Mouse (Mus musculus) testis, postnatal 14 days (tissue): ENCODE data around the gene Ctcfl.

Experiments used
- DNase-seq: peaks from one replicate; pipeline ENCODE4 v3.0.0; 2021; ENCODE audit warnings: low spot score

Gene Ctcfl

DNA sequence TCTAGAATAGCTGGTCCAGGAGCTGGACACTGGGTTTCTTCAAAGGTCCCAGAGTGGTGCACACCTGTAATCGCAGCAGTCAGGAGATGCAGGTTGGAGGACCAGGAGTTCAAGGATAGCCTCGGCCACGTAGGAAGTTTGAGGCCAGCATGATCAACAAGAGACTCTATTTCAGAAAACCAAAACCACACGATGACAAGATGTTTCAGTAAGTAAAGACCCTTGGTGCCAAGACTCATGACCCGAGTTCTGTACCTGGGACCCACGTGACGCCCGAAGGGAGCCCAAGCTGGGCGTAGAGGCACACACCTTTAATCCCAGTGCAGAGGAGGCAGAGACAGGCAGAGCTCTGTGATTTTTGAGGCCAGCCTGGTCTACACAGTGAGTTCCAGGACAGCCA is 36.2 kb downstream of the Ctcfl start:
- no peak for DNase-seq

DNA sequence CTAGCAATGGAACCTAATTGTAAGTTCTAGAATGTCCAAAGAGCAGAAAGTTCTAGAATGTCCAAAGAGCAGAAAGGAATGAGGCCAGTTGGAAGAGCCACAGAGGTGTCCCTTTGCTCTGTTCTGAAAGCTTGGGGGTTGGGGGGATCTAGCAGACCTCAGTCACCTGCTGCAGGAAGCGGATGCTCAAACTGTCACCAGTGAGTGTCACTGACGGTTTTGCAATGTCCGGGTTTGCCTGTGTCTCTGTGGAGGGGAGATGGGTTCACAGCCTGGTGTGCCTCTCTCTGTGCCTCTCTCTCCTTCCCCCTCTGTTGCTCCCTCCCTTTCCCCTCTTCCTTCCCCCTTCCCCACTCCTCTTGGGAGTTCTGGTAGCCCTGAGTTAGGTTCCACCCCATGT is 36.6 kb downstream of the Ctcfl start:
- DNase-seq, result no peak

DNA sequence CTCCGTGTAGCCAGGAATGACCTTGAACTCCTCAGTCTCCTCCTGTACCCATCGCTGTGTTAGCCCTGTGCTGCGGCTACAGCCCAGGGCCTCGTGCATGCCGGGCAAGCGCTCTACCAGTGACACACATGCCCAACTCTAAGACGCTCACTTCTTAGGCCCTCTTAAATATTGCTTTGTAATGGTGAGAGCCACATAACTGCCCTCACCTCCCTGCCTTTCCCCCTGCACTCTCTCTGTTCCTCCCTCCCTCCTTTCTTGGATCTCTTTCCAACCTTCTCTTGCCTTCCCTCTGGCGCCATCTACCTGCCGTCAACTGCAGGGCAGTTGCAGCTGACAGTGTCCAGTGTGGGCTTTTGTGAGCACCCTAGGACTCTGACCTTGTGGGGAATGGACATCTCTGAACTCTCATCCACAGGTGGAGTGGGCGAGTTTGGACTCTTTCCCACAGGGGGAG is 38.5 kb downstream of the Ctcfl start:
- peak; percentile 56 for DNase-seq

DNA sequence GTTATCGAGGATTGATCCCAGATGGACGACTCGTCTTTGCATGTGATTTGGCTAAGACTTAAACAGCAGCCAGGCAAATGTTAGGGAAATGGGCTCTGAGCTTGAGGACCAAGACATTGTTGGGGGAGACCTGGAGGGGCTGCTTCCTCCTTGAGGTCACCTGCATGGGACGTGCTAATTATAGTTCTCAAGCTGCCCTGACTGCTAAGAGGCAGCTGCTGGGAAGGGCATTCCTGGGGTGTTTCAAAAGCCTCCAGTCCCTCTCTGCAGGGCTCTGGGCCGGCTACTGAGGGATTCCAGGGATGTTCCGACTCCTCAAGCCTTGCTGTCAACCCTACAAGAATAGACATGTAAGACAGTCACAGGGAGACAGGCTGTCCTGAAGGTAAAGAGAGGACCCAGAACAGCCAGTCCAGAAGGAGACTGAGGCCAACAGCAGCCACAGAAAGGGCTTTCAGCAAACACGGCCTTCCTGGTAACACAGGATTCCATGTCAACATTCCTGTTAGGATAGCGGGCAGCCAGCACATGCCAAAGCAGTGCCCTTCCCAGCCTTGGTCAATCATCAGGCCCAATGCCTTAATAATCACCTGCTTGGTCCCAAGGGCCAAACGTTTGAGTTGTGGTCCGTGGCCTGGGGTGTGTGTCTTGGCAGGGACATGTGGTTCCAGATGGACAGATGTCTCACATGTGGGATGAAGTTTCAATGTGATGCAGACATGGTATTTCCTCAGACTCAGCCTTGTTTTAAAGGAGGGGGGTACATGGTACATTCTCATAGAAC is 39.4 kb downstream of the Ctcfl start:
- DNase-seq, result no peak

DNA sequence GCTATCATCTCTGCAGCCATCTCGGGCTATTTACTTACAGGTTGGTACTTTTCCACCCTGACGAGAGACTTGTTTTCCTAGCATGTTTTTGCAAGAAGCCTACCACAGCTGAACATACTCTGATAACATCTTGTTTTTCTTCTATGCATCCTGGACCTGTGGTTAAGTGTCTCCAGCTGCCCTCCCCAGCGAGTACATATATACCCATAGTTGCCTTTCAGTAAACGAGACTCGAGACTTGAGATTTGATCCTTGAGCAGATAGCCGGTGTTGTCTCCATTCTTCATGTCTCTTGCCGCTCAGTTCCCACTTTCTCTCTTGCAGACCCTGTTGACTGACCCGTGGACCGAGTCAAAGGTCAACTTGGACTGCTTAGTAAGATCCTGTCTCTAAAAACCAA is 42.4 kb downstream of the Ctcfl start:
- no peak for DNase-seq

DNA sequence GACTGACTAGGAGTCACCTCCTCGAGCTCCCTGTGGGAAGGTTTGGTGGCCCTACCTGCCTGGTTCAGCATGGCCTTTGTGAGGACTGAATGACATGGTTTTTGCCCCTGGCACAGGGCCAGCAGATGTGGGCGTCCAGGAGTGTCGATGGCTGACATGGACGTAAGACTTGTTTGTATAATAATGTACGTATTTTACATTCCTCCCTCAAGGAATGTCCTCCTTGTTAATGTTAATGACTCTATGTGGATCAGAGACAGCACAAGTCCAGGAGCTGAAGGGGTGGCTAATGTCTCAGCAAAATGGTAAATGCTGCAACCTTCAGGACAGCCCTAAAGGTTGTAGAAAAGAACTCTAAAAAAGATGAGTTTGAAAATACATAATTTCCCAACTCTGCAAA is 45.7 kb downstream of the Ctcfl start:
- no peak for DNase-seq

DNA sequence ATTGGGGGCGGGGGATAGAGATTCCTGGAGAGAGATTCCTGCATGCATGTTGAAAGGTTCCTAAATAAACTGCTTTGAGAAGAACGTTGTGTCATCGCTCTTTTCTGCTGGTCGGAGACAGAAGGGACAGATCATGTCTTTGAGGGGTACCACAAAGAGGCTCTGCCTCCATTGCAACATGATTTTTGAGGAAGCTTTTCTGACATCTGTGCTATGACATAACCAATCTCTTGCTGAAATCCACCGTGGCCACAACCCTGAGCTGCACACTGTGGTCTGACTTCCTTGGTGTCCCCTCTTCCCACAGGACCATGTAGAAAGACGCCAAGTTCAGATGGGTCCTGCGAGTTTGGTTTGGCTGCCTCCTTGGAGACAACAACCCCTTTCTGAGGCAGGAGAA is 46.4 kb downstream of the Ctcfl start:
- no peak for DNase-seq

DNA sequence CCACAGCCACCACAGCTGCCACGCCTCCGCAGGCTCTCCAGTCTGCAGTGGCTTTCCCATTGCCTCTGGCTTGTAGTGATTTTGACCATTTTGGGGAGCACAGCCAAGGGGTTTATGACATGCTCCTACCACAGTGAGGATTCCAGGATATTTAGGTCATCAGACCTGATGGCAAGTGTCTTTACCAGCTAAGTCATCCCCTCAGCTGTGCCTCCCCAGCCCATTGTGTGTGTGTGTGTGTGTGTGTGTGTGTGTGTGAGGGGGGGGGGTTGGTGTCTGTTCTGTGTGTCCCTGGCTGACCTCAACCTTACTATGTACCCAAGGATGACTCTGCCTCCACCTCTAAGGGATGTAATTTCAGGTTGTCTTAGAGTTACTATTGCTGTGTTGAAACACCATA is 54.5 kb downstream of the Ctcfl start:
- no peak for DNase-seq

DNA sequence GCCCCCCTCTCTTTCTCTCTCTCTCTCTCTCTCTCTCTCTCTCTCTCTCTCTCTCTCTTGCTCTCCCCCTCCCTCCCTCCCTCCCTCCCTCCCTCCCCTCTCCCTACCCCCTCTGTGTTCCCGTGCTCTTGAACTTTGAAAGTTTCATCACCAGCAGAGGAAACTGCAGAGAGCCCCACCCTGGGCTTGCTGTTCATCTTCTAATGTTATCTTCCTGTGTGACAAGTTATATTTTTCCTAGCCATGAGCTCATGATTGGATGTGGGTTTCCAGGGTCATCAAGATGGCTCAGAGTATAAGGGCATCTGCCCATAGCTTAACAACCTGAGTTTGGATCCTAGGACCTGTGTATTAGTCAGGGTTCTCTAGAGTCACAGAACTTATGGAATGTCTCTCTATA is 56.1 kb downstream of the Ctcfl start:
- DNase-seq, result no peak

DNA sequence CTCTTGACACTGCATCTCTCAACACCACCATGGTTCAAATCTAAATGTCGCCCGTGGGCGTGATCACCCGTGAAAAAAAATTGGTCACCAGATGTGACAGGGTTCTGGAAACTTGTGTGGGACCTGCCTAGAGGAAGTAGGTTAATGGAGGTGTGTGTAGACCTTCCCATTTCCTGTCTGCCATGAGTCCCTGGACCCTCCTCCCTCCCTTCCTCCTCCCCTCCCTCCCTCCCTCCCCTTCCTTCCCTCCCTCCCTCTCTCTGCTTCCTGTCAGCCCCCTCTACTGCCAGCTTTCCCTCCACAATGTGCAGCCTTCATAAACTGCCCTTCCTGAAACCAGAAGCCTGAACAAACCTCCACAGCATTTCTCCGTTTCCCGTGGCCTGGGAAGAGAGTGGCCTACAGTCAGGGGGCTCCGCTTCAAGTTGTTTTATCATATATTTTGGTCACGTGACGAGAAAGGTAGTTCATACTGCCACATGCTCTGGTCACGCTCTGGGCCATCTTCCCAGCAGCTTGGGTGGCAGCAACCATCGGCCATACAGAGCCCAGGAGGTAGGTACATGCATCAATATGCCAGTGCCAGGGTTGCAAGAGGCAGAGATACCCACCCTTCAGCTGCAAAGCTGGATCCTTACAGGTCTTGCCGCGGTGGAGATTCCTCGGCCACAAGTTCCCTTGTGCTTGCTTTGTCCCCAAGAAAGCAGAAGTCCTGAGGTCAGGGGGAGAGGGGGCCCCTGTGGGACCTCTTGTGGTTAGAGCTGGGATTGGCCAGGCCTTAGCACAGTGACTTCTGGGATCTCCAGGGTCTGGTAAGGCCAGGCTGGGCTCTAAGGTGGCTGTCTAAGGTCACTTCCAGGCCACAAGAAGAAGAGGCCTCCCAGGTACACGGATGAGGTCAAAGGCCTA is 57.6 kb downstream of the Ctcfl start:
- DNase-seq, result no peak

DNA sequence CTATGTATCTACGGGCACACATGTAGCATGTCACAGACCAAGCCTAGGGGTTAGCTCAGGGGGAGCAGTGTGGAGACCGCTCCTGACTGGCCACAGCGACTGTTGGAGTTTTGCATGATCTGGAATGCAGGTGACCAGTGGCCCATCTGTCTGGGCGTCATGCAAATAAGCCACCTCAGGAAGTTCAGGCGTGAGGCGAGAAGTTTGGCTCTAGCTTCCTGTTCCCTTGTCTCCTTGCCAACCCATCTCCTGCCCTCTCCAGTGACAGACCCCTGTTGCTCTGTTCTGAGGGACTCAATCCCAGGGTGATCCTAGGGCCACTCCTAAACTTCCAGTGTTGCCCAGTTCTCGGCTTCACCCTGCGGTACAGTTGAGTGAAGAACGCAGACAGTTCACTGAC is 58.9 kb downstream of the Ctcfl start:
- DNase-seq, result no peak

DNA sequence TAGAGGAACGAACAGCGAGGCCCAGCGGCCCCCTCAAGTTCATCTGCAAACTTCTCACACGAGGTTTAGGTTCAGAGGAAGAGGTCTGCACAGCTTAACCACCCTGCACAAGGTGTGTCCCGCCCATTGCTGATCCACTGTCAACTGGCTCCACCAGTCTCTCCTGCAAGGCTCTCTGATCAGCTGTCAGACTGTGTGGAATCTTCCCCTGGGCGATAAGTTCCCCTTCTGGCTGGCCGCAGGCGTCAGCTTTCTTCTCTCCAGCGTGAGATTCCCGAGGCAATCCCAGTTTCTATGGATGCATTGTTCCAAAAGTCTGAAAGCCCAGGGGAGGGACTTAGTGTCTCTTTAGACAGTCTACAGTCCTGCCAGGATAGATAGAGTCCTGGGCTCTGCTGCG is 61.1 kb downstream of the Ctcfl start:
- no peak for DNase-seq

DNA sequence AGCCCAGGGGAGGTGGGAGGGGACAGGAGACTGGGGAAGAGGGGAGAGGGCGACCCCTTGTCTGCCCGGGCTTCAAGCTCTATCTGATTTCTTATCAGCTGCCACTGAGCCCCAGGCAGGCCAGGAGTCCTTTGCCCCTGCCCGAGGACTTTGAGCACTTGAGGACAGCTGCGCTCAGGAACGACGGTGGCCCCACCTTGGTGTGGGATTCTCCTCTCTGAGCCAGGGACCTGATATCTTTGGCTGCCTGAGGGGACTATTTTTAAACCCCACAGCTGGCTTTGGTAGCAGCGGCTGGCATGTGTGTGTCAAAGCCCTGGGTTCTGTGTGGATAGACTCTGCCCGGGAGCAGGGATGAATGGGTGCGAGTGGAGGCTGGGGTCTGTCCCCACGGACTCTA is 61.7 kb downstream of the Ctcfl start:
- DNase-seq, result no peak

DNA sequence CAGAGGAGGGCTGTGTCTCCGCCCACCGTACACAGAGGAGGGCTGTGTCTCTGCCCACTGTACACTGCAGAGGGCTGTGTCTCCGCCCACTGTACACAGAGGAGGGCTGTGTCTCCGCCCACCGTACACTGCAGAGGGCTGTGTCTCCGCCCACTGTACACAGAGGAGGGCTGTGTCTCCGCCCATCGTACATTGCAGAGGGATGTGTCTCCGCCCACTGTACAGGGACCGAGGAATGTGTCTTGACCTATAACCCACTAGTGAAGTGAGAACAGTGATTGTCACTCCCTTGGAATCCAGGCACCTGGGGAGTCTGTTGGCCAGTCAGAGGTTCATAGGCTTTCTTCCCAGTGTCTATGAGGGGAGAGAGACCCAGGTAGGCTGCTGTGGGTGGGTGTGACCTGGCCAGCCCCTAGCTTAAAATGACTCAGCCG is 62.4 kb downstream of the Ctcfl start:
- DNase-seq, result no peak

DNA sequence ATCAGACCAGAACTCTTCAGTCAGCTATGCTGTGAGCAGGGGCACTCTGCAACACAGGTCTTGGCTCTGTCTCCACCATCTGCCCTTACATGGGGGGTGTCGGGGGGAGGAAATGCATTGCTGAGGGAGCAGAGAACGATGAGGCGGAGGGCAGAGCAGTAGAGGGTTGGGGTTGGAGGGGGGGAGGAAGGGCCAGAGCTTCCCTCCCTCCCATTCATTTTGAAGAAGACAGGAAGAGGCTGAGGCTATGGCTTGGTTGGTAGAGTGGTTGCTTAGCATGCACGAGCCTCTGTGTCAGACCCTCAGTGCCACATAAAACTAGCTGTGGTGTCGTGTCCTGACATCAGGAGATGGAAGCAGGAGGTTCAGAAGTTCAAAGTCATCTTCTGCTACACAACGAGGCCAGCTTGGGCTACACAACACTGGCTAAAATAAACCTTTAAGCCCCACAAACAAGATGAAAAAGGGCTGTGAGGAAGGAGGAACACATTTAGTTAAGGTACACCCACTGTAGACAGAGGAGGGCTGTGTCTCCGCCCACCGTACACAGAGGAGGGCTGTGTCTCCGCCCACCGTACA is 62.9 kb downstream of the Ctcfl start:
- no peak for DNase-seq

DNA sequence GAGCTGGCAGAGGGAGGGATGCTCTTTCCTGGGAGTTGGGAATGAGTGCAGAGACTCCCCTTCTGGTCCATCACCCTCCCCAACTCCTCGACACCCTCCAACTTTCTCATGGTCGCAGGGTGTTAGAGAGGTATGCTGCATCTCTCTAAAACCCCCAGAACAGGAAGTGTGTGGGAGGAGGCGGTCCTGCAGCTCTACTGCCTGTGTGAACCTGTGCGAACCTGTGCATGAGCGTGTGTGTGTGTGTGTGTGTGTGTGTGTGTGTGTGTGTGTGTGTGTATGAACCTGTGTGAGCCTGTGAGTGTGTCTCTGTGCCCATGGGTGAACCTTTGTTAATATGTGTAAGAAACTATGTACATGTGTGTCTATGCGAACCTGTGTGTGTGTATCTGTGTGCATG is 65.5 kb downstream of the Ctcfl start:
- DNase-seq, result no peak

DNA sequence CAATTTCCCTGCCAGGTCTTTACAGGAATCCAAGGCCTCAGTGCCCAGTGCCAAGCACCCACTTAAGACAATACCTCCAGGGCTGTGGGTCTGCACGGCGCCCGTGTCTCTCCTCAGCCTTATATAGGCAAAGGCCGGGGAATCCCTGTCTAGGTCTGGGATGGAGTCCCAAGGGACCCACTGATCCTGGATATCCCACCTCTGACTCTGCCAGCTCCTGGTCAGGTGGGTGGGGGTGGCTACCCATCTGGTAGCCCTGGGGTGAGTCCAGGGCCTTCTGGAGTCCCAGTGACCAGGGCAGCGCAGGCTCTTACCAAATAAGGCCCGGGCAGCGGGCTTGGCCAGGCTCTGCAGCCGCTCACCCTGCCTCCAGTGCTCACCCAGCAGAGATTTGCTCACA is 66.4 kb downstream of the Ctcfl start:
- DNase-seq, result no peak

DNA sequence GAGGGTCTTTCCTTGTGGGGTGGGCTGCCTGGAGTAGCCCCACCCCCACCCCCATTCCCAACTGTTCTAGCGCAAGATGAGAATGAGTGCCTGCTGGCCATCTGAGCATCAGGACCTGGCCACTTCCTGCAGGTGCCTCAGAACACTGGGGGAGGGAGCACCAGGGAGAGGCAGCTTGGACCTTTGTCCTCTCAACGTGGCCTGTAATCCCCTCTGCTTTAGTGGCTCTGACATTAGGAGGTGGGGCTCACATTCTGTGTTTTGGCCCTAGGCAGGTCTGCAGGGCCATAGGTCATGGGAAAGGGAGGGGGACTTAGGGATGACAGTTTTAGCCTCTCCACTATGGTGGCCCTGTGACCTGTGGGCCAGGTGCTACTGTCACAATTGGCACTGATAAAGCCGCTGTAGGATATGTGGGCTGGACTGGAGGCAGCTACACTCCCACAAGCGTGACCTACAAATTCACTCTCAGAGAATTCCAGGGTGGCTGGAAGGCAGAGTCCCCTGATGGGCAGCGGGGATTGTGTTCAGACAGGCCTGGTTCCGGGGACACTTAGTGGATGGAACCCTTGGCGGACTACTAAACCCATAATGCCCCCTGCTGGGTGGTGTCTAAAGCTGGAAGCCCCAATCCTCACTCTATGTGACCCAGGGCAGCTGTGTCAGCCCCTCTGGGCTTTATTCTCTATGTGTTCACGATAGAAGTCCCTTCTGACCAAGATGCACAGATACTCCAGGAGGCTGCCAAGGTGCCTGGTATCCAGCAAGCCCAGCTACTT is 68.5 kb downstream of the Ctcfl start:
- no peak for DNase-seq

DNA sequence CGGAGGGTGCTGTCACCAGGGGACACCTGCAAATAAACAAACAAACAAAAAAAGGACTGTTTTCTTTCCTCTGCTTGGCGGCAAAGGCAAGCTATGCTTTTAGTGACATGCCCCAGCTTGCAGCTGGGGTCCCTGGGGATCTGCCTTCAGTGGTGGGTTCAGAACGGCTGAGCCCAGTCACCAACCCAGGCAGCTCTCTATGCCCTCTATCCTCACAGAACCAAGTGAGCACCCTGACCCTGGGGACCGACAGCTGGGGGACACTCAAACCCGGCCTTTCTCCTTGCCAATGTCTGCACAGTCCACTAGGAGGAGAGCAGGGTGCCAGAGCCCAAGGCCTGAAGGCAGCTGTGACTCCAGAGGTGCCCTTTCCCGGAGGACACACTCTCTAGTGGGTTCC is 69.5 kb downstream of the Ctcfl start:
- DNase-seq, result no peak

DNA sequence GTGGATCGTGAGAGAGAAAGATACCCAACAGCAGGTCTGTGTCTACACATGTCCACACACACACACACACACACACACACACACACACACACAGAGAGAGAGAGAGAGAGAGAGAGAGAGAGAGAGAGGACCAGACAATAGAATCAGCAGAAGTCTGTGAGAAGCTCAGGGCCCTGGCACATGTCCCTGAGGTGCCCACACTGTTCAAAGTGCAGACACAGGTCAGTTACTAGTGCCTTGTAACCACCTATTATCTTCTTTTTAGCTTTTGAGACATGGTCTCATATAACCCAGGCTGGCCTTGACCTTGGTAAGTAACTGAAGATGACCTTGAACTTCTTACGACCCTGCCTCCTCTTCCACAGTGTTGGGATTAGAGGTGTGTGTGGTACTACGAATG is 70.1 kb downstream of the Ctcfl start:
- no peak for DNase-seq

DNA sequence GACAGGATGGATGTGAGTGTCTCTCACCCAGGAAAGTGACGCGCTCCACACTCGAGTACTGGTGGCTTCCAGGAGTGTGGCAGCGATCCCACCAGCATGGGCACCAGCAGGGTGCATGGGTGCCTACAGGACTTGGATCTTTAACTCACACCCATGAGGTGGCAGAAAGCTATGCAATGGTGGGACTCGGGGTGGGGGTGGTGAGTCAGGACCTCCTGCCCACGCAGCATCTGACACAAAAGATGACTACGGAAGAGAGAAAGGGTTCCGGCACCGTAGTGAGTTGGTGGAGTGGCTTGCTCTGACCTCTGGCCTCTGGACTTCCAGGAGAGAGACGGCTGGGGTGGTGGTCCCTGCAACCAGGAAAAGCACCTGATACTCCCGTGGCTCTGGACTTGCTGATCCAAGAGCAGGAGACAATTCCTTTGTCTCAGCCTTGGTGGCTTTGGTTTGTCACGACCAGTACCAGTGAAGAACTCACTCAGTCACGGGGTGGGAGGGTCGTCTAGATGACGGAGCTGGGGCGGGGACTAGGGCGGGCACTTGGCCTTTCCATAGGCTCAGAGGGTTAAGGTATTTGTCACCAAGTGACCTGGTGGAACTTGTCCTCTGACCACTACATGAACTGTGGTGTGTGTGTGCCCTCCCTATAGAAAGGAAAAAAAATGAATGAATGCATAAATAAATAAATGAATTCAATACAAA is 71.1 kb downstream of the Ctcfl start:
- no peak for DNase-seq

DNA sequence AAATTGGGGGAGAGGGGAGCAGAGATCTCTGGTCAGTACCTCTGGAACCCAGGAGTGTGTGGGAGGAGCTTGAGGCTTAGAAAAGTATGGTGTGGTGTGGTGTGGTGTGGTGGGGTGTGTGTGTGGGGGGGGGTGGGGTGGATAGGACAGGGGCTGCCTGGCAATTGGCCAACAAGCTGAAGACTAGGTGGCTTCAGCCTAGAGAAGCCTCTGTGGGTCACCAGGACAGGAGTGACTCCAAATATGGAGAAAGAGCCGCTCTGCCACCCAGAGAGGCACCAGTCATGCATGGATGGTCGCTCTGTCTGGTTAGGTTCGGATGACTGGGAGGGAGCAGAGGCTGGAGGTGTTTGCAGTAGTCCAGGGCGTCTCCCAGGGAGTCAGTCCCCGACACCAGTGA is 71.9 kb downstream of the Ctcfl start:
- DNase-seq, result no peak
